Mouse (Mus musculus): ENCODE measurements around the gene Bax. TPM values are rescaled to one million over a fixed set of nuclear protein-coding genes. Genes with fewer than 3 reads are reported as not detected.
A peak's percentile ranks its signal among the peaks of the same experiment; 100 is the strongest.

Gene Bax
- polyA plus RNA-seq (2015; fragmentation: Nextera tagmentation; extraction: Ambion mirVana) = 172 and 182 TPM in 2 replicates

DNA sequence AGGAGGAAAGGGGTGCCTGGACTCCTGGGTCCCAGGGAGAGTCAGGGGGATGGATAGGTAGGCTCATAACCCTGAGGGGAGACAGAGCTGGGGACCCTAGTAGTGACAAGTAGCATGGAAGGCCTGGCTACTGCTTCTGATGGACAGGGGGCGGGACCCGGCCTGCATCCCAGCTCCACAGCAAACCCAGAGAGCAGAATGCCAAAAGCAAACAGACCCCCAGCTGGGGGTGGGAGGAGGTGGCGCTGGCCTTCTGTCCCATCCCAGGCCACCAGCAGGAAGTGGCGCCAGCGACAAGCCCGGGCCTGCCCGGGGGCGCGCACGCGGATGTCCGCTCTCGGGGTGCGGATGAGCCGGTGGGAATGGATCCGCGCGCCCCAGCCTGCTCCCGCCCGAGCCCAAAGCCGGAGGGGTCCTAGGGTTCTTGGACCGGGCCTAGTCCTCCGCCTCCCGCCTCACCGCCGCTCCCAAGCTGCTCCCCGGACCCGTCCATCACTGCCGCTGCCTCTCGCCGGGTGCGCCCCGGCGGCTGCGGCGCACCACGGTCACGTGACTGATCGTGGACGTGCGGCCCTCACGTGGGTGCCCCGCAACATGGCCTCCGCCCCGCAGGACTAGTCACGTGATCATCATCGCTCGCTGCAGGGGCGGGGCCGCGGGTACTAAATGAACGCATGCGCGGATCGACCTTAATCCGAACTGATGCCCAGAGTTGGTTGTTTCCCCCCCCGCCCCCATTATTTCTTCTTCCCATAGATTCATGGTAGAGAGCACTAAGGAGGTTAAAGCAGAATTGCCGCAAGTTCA, at the start of gene Bax:
Gene Bax, minus strand, starts transcription at position 616 of the 807 bp plus-strand sequence.
- WGBS = 0% methylated on average over 47 of the region's 58 CpGs
- Histone ChIP-seq H3K4me3 (ENCODE audit: low read length) (peak within 1 kb of the TSS; percentile 92), H3K4me1 (ENCODE audit: insufficient read depth, low read length) (peaks cover 22% of the 10 kb centered on the region), H3K27ac (ENCODE audit: low read length) (peak within 1 kb of the TSS; percentile 52; the same call in 1 of the 2 replicates), H3K9me3 (ENCODE audit: low read length) (no peaks in the 10 kb centered on the region), H3K9ac (replicated peaks; ENCODE audit: low read length) (peak within 1 kb of the TSS; percentile 84), H3K27me3 (ENCODE audit: insufficient read depth, low read length) (no peaks in the 10 kb centered on the region), H3K4me2 (replicated peaks; ENCODE audit: low read depth, low read length) (peak within 1 kb of the TSS; percentile 87), H3K36me3 (ENCODE audit: insufficient read depth, low read length) (peaks cover 18% of the 10 kb centered on the region)
- ATAC-seq (ENCODE audit: low FRiP score, low TSS enrichment) = peak; percentile 71

DNA sequence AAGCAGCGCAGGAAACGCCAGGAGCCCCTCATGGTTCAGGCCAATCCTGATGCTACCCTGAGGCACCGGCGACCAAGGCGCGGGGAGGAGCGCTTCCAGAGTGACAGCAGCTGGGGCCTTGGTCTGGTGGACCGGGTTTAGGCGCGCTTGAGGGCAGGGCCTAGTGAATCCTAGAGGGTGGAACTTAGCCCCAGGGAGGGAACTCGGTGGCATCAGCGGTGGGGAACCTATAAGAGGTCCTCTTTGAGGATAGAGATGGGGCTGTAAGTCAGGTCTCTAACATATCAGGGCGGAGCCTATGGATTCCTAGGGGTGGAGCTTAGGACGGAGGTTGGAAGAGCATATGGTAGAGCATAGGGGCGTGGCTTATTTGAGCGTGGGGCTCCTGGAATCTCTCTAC, 48.7 kb upstream of the Bax start:
- Histone ChIP-seq H3K36me3 (ENCODE audit: insufficient read depth, low read length) (no peaks in the 10 kb centered on the region), H3K4me2 (replicated peaks; ENCODE audit: low read depth, low read length) (peak overlapping the region; percentile 36; the same call in 1 of the 2 replicates), H3K4me1 (ENCODE audit: insufficient read depth, low read length) (peaks cover 6% of the 10 kb centered on the region; the same call in 1 of the 2 replicates), H3K9ac (replicated peaks; ENCODE audit: low read length) (no peak overlapping the region; the same call in 1 of the 2 replicates), H3K9me3 (ENCODE audit: low read length) (no peaks in the 10 kb centered on the region), H3K27ac (ENCODE audit: low read length) (no peak overlapping the region), H3K27me3 (ENCODE audit: insufficient read depth, low read length) (no peaks in the 10 kb centered on the region), H3K4me3 (ENCODE audit: low read length) (peak overlapping the region; percentile 6; the same call in 1 of the 2 replicates)
- 20% methylated on average over 16 of the region's 16 CpGs for WGBS
- peak; percentile 37; the same call in 1 of the 2 replicates for ATAC-seq (ENCODE audit: low FRiP score, low TSS enrichment)

DNA sequence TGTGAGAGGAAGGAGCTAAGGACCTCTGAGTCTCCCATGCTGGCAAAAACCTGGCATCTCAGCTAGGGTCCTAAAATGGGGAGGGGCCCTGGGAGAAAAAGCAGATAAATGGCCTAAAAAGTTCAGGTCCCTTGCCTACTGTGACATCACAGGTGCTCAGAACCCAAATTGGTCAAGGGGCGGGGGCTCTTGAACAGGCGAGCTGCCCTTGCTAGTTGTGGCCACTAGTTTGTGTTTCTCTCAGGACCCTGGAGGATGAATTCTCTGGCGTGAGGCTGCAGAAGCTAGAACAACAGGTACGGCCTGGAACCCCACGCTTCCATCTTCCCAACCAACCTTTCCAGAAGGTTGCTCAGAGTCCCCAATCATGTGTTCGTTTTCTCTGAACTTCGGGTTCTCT, 47.7 kb upstream of the Bax start:
- peaks cover 10% of the 10 kb centered on the region for H3K4me1 ChIP-seq (ENCODE audit: insufficient read depth, low read length)
- 82% methylated on average over 7 of the region's 7 CpGs for WGBS
- no peaks in the 10 kb centered on the region for H3K36me3 ChIP-seq (ENCODE audit: insufficient read depth, low read length)
- H3K4me2 ChIP-seq (replicated peaks; ENCODE audit: low read depth, low read length) = no peak overlapping the region
- no peak overlapping the region for H3K4me3 ChIP-seq (ENCODE audit: low read length)
- ATAC-seq (ENCODE audit: low FRiP score, low TSS enrichment) = no peak
- no peak overlapping the region for H3K9ac ChIP-seq (replicated peaks; ENCODE audit: low read length)
- H3K9me3 ChIP-seq (ENCODE audit: low read length) = no peaks in the 10 kb centered on the region
- no peak overlapping the region for H3K27ac ChIP-seq (ENCODE audit: low read length)
- H3K27me3 ChIP-seq (ENCODE audit: insufficient read depth, low read length) = no peaks in the 10 kb centered on the region

DNA sequence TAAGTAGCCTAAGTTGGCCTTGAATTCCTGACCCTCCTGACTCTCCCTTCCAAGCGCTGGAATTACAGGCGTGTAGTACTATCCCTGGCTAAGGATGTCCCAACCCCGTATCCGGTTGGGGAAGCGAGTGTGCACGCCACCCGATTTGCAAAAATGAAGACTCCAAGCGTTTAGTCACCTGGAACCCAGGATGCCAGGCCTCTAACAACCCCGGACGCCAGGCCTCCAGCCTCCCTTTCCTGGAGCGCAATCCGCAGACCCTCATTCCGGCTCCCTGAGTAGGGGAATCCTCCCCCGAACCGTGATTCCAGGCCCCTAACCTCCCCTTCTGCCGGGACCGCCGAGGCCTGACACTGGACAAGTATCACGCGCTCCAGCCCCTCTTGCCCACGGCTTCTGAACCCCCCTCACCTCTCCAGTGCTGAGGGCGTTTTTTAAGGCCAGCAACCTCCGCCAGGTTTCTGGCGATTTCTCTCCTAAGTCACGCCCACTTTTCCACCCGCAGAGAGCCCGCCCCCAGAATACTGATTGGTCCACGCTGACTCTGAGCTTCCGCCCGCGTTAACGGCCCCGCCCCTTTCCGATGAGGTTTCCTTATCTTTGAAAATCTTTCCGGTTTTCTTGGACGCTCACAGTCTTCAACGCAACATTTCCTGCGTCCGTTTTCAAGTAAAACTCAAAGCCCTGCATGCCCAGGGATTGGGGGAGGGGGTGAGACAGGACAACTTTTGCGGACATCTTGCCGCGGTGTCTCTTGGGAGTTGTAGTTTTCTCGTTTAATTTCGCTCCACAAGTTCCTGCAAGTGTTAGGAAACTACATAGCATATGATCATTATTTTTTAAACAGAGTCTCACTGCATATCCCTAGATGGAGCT, 43.5 kb upstream of the Bax start, which contains the start of gene Nucb1:
Gene Nucb1, minus strand, starts transcription at position 495 of the 876 bp plus-strand sequence.
- no peaks in the 10 kb centered on the region for H3K27me3 ChIP-seq (ENCODE audit: insufficient read depth, low read length)
- ATAC-seq (ENCODE audit: low FRiP score, low TSS enrichment) = peak; percentile 89
- H3K4me3 ChIP-seq (ENCODE audit: low read length) = peak within 1 kb of the TSS; percentile 88
- H3K9me3 ChIP-seq (ENCODE audit: low read length) = no peaks in the 10 kb centered on the region
- H3K27ac ChIP-seq (ENCODE audit: low read length) = peak within 1 kb of the TSS; percentile 99
- under 1% methylated on average over 44 of the region's 44 CpGs for WGBS
- H3K4me2 ChIP-seq (replicated peaks; ENCODE audit: low read depth, low read length) = peak within 1 kb of the TSS; percentile 99
- peaks cover 26% of the 10 kb centered on the region for H3K4me1 ChIP-seq (ENCODE audit: insufficient read depth, low read length)
- peaks cover 18% of the 10 kb centered on the region for H3K36me3 ChIP-seq (ENCODE audit: insufficient read depth, low read length)
- H3K9ac ChIP-seq (replicated peaks; ENCODE audit: low read length) = peak within 1 kb of the TSS; percentile 91

DNA sequence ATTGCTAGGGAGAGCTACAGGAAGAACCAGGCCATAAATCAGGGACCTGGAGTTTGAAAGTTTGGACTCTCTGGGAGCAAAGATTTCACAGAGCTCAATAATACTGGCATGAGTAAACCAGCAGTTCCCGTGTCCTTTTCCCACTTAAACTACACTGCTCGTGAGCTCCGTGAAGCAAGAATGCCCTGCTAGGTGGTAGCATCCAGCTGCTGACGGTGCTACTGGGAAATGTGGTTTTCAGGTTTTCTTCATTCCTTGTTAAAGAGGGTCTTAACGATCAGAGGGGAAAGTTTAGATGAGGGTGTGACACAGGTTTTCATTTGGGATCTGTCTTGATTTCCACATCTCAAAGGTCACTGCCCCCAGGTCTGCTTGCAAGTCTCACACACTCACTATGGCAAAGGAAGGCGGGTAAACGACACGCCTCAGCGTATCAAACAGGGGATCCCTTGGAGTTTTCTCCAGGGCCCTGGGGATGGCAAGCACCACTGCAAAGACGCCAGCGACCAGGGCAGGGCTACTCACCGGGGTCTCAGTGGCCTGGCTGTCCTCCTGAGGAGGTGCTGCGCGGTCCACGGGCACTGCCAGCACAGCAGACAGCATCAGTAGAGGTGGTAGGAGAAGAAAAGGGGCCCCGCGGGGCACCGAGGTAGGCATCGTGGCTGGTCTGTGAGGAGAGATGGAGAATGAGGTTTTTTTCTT, 42.6 kb upstream of the Bax start:
- Histone ChIP-seq H3K9me3 (ENCODE audit: low read length) (no peaks in the 10 kb centered on the region), H3K27ac (ENCODE audit: low read length) (peak overlapping the region; percentile 99), H3K27me3 (ENCODE audit: insufficient read depth, low read length) (no peaks in the 10 kb centered on the region), H3K9ac (replicated peaks; ENCODE audit: low read length) (peak overlapping the region; percentile 91), H3K4me3 (ENCODE audit: low read length) (peak overlapping the region; percentile 88), H3K36me3 (ENCODE audit: insufficient read depth, low read length) (peaks cover 25% of the 10 kb centered on the region), H3K4me2 (replicated peaks; ENCODE audit: low read depth, low read length) (peak overlapping the region; percentile 99), H3K4me1 (ENCODE audit: insufficient read depth, low read length) (peaks cover 25% of the 10 kb centered on the region)
- 22% methylated on average over 18 of the region's 19 CpGs for WGBS
- ATAC-seq (ENCODE audit: low FRiP score, low TSS enrichment) = peak; percentile 32

DNA sequence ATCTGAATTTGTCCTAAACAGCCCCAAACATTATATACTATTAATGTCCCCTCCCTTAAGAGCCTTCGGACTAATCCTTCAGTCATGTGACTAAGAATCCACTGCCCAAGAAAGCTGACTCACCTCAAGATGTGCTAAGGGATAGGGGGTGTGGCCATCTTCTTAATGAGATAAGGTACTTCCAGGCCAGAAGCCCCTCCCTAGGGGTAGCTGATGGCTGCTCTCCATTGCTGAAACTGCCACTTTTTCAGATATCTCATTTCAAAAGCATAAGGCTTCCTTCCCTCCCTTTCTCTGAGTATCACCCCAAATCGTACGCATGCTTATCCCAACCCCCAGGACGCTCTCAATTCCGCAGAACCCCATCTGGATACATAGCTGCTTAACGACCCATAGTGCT, 41.9 kb upstream of the Bax start:
- H3K4me3 ChIP-seq (ENCODE audit: low read length) = peak overlapping the region; percentile 88
- peak overlapping the region; percentile 91 for H3K9ac ChIP-seq (replicated peaks; ENCODE audit: low read length)
- 51% methylated on average over 6 of the region's 6 CpGs for WGBS

DNA sequence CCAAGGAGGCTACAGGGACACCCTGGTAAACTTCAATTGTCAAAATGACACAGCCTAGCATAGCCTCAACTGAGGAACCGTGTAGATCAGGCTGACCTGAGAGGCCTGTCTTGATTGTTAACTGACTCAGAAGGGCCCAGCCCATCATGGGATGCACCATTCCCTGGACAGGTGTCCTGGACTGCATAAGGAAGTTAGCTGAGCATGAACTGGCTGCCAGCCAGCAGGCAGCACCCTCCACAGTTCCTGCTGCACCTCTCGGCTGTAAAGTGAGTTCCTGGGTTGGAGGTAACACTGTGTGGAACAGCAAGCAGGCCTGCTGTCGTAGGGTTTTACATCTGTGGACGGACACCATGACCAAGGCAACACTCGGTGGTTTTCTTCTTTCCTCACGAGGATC, 40.9 kb upstream of the Bax start:
- H3K36me3 ChIP-seq (ENCODE audit: insufficient read depth, low read length) = peaks cover 31% of the 10 kb centered on the region
- H3K4me1 ChIP-seq (ENCODE audit: insufficient read depth, low read length) = peaks cover 25% of the 10 kb centered on the region
- ATAC-seq (ENCODE audit: low FRiP score, low TSS enrichment) = no peak
- H3K27ac ChIP-seq (ENCODE audit: low read length) = no peak overlapping the region
- no peaks in the 10 kb centered on the region for H3K9me3 ChIP-seq (ENCODE audit: low read length)
- no peak overlapping the region for H3K9ac ChIP-seq (replicated peaks; ENCODE audit: low read length)
- no peak overlapping the region for H3K4me3 ChIP-seq (ENCODE audit: low read length)
- 87% methylated on average over 6 of the region's 6 CpGs for WGBS
- H3K4me2 ChIP-seq (replicated peaks; ENCODE audit: low read depth, low read length) = no peak overlapping the region
- H3K27me3 ChIP-seq (ENCODE audit: insufficient read depth, low read length) = no peaks in the 10 kb centered on the region

More for the DNA sequence above, 41.9 kb upstream of the Bax start:
- peaks cover 25% of the 10 kb centered on the region for H3K4me1 ChIP-seq (ENCODE audit: insufficient read depth, low read length)
- no peaks in the 10 kb centered on the region for H3K27me3 ChIP-seq (ENCODE audit: insufficient read depth, low read length)
- H3K36me3 ChIP-seq (ENCODE audit: insufficient read depth, low read length) = peaks cover 29% of the 10 kb centered on the region
- H3K27ac ChIP-seq (ENCODE audit: low read length) = no peak overlapping the region
- ATAC-seq (ENCODE audit: low FRiP score, low TSS enrichment) = no peak
- peak overlapping the region; percentile 99 for H3K4me2 ChIP-seq (replicated peaks; ENCODE audit: low read depth, low read length)
- no peaks in the 10 kb centered on the region for H3K9me3 ChIP-seq (ENCODE audit: low read length)

DNA sequence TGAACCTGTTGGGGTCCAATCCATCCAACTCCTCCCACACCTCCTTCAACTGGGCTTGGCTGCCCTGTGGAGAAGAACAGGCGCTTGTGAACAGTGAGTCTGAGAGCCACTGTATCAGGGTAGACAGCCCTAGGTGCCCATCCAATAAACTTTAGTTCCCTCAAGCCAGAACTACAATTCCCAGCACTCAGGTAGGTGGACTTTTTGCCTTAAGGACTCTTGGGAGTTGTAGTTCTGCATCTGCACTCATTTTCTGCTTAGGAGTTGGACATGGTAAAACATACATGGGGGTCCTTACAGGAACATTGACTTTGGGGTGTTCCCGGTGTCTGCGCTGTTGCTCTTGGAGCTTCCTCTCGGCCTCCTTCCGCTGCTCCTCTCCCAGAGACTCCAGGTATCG, 31.7 kb upstream of the Bax start:
- H3K36me3 ChIP-seq (ENCODE audit: insufficient read depth, low read length) = peaks cover 75% of the 10 kb centered on the region
- no peaks in the 10 kb centered on the region for H3K27me3 ChIP-seq (ENCODE audit: insufficient read depth, low read length)
- H3K9me3 ChIP-seq (ENCODE audit: low read length) = no peaks in the 10 kb centered on the region
- no peak overlapping the region for H3K27ac ChIP-seq (ENCODE audit: low read length)
- no peak overlapping the region for H3K9ac ChIP-seq (replicated peaks; ENCODE audit: low read length)
- ATAC-seq (ENCODE audit: low FRiP score, low TSS enrichment) = no peak
- no peak overlapping the region for H3K4me2 ChIP-seq (replicated peaks; ENCODE audit: low read depth, low read length)
- 97% methylated on average over 6 of the region's 6 CpGs for WGBS
- no peak overlapping the region for H3K4me3 ChIP-seq (ENCODE audit: low read length)
- H3K4me1 ChIP-seq (ENCODE audit: insufficient read depth, low read length) = no peaks in the 10 kb centered on the region

DNA sequence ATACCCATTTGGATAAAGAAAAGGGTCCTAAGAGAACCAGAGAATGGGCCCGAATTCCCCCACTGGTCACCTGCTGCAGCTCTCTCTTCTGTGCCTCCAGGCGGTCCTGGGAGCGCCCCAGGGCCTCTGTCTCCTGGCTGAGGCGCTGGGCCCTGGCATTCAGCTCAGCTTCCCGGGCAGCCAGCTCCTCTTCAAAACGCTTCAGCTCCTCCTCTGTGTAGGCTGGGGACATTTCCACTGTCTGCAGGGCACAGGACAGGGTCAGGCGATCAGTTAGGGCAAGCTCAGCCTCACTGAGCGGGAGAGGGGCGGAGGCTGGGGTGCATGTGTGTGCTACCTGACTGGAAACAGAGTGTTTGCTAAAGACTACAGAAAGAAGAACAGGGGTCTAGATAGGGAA, 27.9 kb upstream of the Bax start:
- no peak overlapping the region for H3K4me2 ChIP-seq (replicated peaks; ENCODE audit: low read depth, low read length)

More for the DNA sequence above, 27.9 kb upstream of the Bax start:
- Histone ChIP-seq H3K27ac (ENCODE audit: low read length) (no peak overlapping the region), H3K4me3 (ENCODE audit: low read length) (no peak overlapping the region), H3K9ac (replicated peaks; ENCODE audit: low read length) (no peak overlapping the region), H3K27me3 (ENCODE audit: insufficient read depth, low read length) (no peaks in the 10 kb centered on the region), H3K36me3 (ENCODE audit: insufficient read depth, low read length) (peaks cover 72% of the 10 kb centered on the region), H3K9me3 (ENCODE audit: low read length) (no peaks in the 10 kb centered on the region), H3K4me1 (ENCODE audit: insufficient read depth, low read length) (peaks cover 16% of the 10 kb centered on the region)
- WGBS = 91% methylated on average over 9 of the region's 9 CpGs
- ATAC-seq (ENCODE audit: low FRiP score, low TSS enrichment) = no peak
